Mouse (Mus musculus): Measurements from ENCODE around the gene Dnajb3.
"Not testable (repeated sequence)": the region's sequence is repeated elsewhere in the genome, so short reads cannot be mapped to it uniquely, and the experiment has no call there.

The Dnajb3 gene

DNA sequence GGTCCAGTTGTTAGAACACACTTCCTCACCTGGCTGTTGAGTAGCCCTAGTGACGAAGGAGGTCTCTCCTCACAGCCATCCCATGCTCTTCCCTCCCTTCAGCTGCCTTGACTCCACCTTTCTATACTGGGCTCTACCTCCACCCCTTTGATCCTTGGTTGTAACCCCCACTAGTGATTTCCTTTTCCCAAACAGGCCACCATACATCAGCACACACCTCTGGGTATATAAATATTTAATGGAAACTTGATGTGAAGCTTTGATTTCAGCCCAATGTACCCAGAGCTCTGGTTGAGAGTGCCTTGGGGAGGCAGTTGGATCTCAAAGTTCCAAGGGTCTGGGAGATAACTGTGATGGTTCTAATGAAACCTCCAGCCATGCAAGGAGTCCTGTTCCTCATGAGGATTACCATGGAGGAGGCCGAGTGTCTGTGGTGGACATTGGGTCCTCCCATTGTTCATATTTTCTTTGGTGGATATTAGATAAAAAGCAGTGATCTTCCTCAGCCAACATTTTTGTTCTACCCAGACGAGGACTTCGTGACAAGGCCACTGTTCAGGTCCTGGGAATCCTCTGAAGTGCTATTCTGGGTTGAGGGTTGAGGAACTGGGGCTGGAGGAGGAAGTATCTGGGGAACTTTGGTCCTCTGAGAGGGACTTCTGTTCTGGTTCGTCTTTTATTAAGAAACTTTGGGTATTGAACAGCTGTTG lies 21.2 kb upstream of the Dnajb3 start, which contains the start of gene Mroh2a:
TSS of gene Mroh2a (plus strand) at position 317 of the 710 bp plus-strand sequence.
- H3K36me3 ChIP-seq (ENCODE audit: control insufficient read depth, insufficient read depth, low read length, poor library complexity, severe bottlenecking) = no peaks in the 10 kb centered on the region
- DNase-seq (ENCODE audit: low read depth, low spot score) = no peak
- no peaks in the 10 kb centered on the region for H3K27me3 ChIP-seq (ENCODE audit: control insufficient read depth, insufficient read depth, low read length, poor library complexity, severe bottlenecking)

DNA sequence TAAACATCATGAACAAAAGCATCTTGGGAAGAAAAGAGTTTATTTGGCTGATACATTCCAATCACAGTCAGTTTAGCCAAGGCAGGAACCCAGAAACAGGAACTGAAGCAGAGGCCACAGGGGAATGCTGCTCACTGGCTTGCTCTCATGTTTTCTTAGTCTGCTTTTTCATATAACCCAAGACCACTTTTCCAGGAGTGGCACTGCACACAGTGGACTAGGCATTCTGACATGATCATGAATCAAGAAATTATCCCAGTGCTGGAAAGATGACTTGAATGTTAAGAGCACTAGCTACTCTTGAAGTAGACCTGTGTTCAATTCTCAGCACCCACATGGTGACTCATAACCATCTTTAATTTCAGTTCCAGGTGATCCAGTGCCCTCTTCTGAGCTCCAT lies 20.2 kb upstream of the Dnajb3 start:
- Histone ChIP-seq H3K36me3 (ENCODE audit: control insufficient read depth, insufficient read depth, low read length, poor library complexity, severe bottlenecking) (no peaks in the 10 kb centered on the region), H3K27me3 (ENCODE audit: control insufficient read depth, insufficient read depth, low read length, poor library complexity, severe bottlenecking) (no peaks in the 10 kb centered on the region)
- peak; percentile 11 for DNase-seq (ENCODE audit: low read depth, low spot score)

DNA sequence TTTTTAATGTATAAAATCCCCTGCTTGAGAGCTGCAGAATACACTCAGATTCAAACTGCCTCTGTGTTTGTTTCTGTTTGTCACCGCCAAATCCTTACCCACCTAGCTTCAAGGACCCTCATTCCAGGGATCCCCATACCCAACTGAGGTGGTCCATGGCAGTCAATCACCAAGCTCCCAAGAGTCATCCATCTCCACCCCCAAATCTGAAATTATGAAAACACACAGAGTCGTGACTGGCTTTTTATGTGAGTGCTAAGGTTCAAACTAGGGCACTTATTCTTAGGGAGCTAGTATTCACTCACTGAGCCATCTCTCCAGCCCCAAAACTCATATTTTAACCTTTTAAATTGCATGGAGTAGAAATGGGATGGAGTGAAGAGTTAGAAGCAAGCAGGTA lies 19.7 kb upstream of the Dnajb3 start:
- not testable (repeated sequence) for DNase-seq (ENCODE audit: low read depth, low spot score); H3K27me3 ChIP-seq (ENCODE audit: control insufficient read depth, insufficient read depth, low read length, poor library complexity, severe bottlenecking)

DNA sequence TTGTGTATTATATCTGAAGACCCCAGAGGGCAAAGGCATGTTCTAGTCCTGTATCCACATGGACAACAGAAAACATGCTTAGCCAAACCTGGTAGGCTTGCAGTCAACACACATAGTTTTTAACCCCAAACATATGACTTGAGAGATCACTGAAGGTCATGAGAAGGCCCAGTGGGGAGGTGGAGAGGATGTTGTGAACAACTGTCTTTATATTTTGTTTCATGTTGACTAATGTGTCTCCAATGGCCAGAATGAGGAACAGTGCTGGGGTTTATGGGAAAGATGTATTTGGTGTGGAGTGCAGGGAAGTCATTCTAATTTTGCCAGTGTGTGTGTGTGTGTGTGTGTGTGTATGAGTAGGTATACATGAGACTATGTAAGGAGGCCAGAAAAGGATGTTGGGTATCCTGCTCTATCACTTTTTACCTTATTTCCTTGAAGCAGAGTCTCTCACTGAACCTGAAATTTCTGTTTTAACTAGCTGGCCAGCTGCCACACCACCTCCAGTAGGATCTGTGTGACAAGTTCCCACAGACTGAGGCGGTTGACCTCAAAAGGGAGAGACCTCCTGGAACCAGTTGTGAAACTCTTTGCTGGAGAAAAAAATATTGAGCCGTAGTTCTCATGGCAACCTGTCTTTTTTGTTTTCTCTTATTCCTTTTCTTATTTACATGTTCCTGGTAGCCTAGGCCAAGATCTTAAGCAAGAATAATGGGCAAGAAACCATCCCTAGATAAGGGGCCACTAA lies 18.6 kb upstream of the Dnajb3 start:
- DNase-seq (ENCODE audit: low read depth, low spot score) = peak; percentile 34
- Histone ChIP-seq H3K27me3 (ENCODE audit: control insufficient read depth, insufficient read depth, low read length, poor library complexity, severe bottlenecking) (no peaks in the 10 kb centered on the region), H3K36me3 (ENCODE audit: control insufficient read depth, insufficient read depth, low read length, poor library complexity, severe bottlenecking) (no peaks in the 10 kb centered on the region)

More for the DNA sequence above, 19.7 kb upstream of the Dnajb3 start:
- not testable (repeated sequence) for H3K36me3 ChIP-seq (ENCODE audit: control insufficient read depth, insufficient read depth, low read length, poor library complexity, severe bottlenecking)

DNA sequence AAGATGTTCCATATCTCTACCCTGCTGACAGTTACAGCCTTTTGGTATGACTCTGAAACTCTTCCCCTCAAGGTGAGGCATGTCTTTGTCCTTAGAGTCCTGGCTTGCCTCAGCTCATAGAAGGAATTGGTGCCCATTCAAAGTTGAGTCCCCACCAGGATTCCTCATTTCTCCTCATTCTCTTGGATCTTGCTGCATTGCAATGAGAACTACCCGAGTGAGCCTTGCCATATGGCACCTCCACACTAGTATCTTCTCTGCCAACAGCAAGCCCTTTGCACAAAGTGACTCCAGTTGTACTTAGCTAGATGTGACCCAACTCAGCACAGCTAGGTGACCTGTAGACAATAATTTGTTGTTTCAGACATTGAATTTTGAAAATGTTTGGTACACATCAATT lies 18.0 kb upstream of the Dnajb3 start:
- H3K27me3 ChIP-seq (ENCODE audit: control insufficient read depth, insufficient read depth, low read length, poor library complexity, severe bottlenecking) = no peaks in the 10 kb centered on the region
- DNase-seq (ENCODE audit: low read depth, low spot score) = peak; percentile 26
- H3K36me3 ChIP-seq (ENCODE audit: control insufficient read depth, insufficient read depth, low read length, poor library complexity, severe bottlenecking) = no peaks in the 10 kb centered on the region

DNA sequence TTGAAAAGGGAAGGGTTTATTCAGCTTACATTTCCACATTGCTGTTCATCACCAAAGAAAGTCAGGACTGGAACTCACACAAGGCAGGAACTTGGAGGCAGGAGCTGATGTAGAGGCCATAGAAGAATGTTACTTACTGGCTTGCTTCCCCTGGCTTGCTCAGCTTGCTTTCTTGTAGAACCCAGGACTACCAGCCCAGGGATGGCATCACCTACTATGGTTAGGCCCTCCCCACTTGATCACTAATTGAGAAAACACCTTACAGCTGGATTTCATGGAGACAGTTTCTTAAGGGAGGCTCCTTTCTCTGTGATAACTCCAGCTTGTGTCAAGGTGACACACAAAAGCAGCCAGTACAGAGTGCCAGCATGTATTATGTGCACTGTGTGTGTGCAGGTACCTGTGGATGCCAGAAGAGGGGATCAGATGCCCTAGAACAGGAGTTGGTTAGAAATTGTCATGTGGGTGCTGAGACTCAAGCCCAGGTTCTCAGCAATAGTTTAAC lies 17.5 kb upstream of the Dnajb3 start:
- H3K27me3 ChIP-seq (ENCODE audit: control insufficient read depth, insufficient read depth, low read length, poor library complexity, severe bottlenecking); H3K36me3 ChIP-seq (ENCODE audit: control insufficient read depth, insufficient read depth, low read length, poor library complexity, severe bottlenecking): not testable (repeated sequence)
- peak; percentile 14 for DNase-seq (ENCODE audit: low read depth, low spot score)

DNA sequence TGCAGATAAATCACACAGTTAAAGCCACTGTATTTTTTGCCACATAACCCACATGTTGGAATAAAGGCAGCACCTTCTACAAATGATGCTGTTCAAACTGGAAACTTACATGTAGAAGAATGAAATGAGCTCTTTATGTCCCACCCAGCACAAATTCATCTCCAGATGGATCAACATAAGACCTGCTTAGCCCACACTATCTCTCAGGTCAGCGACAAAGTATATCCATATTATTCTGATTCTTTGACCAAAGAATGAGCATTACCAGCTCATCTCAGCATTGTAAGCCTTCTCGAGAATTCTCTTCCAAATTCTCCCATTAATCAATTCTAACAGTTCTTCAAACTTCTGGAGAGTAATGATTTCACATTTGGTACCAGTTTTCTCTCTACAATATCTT lies 16.6 kb upstream of the Dnajb3 start:
- DNase-seq (ENCODE audit: low read depth, low spot score) = peak; percentile 8
- Histone ChIP-seq H3K36me3 (ENCODE audit: control insufficient read depth, insufficient read depth, low read length, poor library complexity, severe bottlenecking) (no peaks in the 10 kb centered on the region), H3K27me3 (ENCODE audit: control insufficient read depth, insufficient read depth, low read length, poor library complexity, severe bottlenecking) (no peaks in the 10 kb centered on the region)

DNA sequence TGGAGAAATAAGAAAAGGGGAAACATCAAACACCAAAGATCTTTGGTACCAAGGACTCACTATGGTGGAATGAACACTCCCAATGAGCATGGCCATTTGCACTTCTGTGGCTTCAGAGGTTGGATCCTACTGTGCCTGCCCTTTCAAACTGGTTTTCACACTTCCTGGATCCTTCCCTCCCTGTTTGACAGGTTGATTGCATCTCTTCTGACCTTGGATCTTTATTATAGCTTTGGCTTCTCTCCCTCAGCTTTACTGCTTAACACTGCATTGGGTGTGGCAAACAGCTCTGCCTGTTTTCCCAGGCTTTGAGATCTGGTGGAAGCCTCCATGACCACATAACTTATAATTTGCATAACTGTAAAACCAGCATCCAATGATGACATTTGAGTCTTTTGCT lies 14.8 kb upstream of the Dnajb3 start:
- DNase-seq (ENCODE audit: low read depth, low spot score) = no peak
- H3K27me3 ChIP-seq (ENCODE audit: control insufficient read depth, insufficient read depth, low read length, poor library complexity, severe bottlenecking) = no peaks in the 10 kb centered on the region
- H3K36me3 ChIP-seq (ENCODE audit: control insufficient read depth, insufficient read depth, low read length, poor library complexity, severe bottlenecking) = no peaks in the 10 kb centered on the region

DNA sequence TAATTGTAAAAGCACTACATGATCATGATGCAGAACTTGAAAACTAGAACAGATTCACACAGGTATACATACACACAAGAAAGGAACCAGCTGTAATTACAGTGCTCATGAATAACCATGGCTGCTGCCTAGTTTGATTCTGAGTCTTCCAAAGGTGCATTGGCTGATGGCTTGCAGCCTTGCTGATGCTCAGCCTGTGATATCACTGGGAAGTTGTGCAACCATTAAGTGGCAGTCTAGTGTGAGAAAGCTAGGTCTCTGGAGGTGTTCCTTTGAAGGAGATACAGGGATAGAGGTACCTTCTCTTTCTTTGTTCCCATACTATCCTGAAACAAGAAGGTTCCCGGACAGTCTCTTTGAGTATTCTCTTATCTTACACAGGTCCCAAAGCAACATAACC lies 13.5 kb upstream of the Dnajb3 start:
- Histone ChIP-seq H3K36me3 (ENCODE audit: control insufficient read depth, insufficient read depth, low read length, poor library complexity, severe bottlenecking) (no peaks in the 10 kb centered on the region), H3K27me3 (ENCODE audit: control insufficient read depth, insufficient read depth, low read length, poor library complexity, severe bottlenecking) (no peaks in the 10 kb centered on the region)
- DNase-seq (ENCODE audit: low read depth, low spot score) = peak; percentile 19

DNA sequence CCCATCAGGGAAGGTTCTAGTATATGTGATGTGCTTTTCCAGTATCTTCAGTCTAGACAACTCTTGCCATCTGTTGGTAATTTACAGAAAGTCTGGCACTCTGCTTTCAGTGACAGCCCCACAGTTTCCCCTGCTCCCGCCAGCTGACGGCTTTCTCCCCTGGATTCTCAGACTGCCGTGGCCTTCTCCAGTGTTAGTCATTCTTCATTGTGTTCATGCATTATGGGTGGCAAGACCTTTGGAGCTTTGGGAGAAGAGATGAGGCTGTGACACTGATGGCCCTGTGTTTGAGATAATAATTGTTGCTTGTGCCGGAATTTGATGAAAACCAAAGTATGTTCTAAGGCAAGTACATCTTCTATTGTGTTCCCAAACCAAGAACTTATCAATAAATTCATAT lies 13.0 kb upstream of the Dnajb3 start:
- no peaks in the 10 kb centered on the region for H3K36me3 ChIP-seq (ENCODE audit: control insufficient read depth, insufficient read depth, low read length, poor library complexity, severe bottlenecking)
- no peaks in the 10 kb centered on the region for H3K27me3 ChIP-seq (ENCODE audit: control insufficient read depth, insufficient read depth, low read length, poor library complexity, severe bottlenecking)
- peak; percentile 5 for DNase-seq (ENCODE audit: low read depth, low spot score)

DNA sequence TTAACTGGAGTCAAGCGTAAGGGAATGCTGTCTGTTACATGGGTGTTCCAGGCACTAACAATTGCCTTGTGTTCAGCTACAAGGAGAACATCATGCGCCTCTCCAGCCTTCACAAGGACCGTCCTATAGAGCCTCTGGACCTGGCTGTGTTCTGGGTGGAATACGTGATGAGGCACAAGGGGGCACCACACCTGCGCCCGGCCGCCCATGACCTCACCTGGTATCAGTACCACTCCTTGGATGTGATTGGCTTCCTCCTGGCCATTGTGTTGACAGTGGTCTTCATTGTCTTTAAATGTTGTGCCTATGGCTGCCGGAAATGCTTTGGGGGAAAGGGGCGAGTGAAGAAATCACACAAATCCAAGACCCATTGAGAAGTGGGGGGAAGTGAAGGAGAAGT lies 12.5 kb upstream of the Dnajb3 start:
- H3K27me3 ChIP-seq (ENCODE audit: control insufficient read depth, insufficient read depth, low read length, poor library complexity, severe bottlenecking) = no peaks in the 10 kb centered on the region
- H3K36me3 ChIP-seq (ENCODE audit: control insufficient read depth, insufficient read depth, low read length, poor library complexity, severe bottlenecking) = no peaks in the 10 kb centered on the region
- peak; percentile 9 for DNase-seq (ENCODE audit: low read depth, low spot score)

DNA sequence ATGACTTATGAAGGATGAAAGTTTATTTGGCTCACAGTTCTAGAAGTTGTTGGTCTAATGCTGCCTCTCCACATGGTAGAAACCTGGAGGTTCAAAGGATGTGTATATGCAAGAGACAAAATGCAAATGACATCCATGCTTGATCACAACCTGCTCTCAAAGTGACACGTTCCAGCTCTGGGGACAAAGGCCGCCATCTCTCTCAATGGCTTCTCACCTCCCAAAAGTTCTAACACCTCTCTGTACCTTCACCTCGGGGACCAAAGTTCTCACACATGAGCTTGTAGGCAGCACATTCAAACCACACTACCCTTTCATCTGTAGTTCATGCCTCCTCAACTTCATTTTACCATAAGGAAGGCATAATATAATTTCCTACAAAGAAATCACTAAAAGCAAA lies 12.0 kb upstream of the Dnajb3 start:
- H3K36me3 ChIP-seq (ENCODE audit: control insufficient read depth, insufficient read depth, low read length, poor library complexity, severe bottlenecking) = no peaks in the 10 kb centered on the region
- peak; percentile 23 for DNase-seq (ENCODE audit: low read depth, low spot score)
- no peaks in the 10 kb centered on the region for H3K27me3 ChIP-seq (ENCODE audit: control insufficient read depth, insufficient read depth, low read length, poor library complexity, severe bottlenecking)

DNA sequence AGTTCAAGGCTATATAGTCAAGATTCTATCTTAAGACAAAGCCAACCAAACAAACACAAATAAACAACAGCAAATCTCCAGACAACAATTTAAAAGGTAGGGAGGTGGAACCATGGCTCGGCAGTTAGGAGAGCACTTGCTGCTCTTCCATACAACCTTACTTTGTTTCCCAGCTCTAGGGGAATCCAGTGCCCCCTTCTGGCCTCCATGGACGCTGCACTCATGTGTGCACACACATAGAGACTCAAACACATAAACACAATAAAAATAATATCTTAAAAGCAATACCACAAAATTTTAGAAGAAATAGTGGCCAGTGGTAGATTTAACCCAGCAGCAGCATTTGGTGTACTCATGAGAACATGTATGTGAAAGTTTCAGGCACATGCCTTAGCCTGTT lies 11.6 kb upstream of the Dnajb3 start:
- peak; percentile 16 for DNase-seq (ENCODE audit: low read depth, low spot score)
- H3K27me3 ChIP-seq (ENCODE audit: control insufficient read depth, insufficient read depth, low read length, poor library complexity, severe bottlenecking) = no peaks in the 10 kb centered on the region
- no peaks in the 10 kb centered on the region for H3K36me3 ChIP-seq (ENCODE audit: control insufficient read depth, insufficient read depth, low read length, poor library complexity, severe bottlenecking)

DNA sequence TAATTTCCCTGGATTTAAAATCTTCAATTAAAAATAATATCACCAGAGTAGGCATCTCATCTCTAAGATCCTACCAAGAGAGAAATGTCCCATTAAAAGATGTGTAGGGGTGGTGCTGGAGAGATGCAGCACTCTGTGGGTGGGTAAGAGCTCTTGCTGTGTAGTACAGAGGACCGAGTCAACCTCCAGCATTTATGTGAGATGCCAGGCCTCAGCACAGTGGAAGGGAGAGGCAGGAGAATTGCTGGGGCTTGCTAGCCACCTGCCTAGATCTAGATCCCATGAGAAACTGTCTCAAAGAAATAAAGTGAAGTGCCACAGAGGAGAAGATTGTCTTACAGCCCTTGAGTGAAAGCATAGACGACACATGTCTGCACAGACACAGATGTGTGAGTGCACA lies 11.0 kb upstream of the Dnajb3 start:
- DNase-seq (ENCODE audit: low read depth, low spot score) = peak; percentile 10
- Histone ChIP-seq H3K36me3 (ENCODE audit: control insufficient read depth, insufficient read depth, low read length, poor library complexity, severe bottlenecking) (no peaks in the 10 kb centered on the region), H3K27me3 (ENCODE audit: control insufficient read depth, insufficient read depth, low read length, poor library complexity, severe bottlenecking) (no peaks in the 10 kb centered on the region)

Data from splenic B cell, adult 2 months (primary cell).